Mouse (Mus musculus) kidney, adult 2 months (tissue): ENCODE measurements around the gene Wdr61.

Source experiments
- CTCF ChIP-seq: fragments of 200-500 bp; conservative IDR thresholded peaks from 2 replicates; pipeline ENCODE4 v1.5.1; 2011; ENCODE audit warnings: low read depth, mild to moderate bottlenecking, control low read depth, low read length, moderate library complexity, mixed read lengths; ENCODE audit not compliant: insufficient read depth, insufficient read length
- POLR2A ChIP-seq: fragments of 200-500 bp; IDR thresholded peaks from one replicate; pipeline ENCODE4 v1.6.1; 2011; ENCODE audit warnings: low read depth, low read length, control low read depth

DNA sequence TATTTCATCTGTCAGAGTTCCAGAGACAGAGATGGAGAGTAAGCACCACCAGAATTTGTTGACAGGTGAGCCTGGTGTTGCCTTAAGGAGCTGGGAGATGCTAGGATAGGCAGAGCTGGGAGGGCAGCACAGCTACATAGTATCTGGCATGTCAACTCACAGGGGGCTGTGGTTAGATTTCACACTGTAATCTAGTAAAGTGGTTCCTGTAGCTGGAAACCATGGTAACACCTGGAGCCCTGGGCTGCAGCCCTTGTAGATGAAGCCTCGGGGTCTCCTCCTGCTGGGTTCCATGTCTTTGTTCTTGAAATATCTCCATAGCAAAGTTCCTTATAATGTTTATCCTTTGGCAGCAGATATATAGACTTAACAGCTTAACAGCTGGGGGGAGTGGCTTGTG is 28.8 kb downstream of the Wdr61 start:
- TF ChIP-seq CTCF (no peak), POLR2A (no peak)
